Mouse (Mus musculus): ENCODE data around the gene Trpm3. TPM values are rescaled to one million over a fixed set of nuclear protein-coding genes. Genes with fewer than 3 reads are reported as not detected.

Gene Trpm3
- polyA plus RNA-seq, 1 experiment = 0.08 TPM

- TF ChIP-seq CTCF (IDR thresholded peaks at IDR 0.05; ENCODE audit: extremely low read depth, insufficient read depth, insufficient read length, insufficient replicate concordance) = no peak
- no peak for TF ChIP-seq POLR2A (IDR thresholded peaks at IDR 0.05; ENCODE audit: low read depth, low read length)
- H3K4me3 ChIP-seq (ENCODE audit: extremely low read depth, insufficient read depth, insufficient read length) = no peak overlapping the region
- H3K27ac ChIP-seq (ENCODE audit: insufficient read depth, low read length) = no peak overlapping the region
- no peaks in the 10 kb centered on the region for H3K36me3 ChIP-seq (ENCODE audit: control insufficient read depth, insufficient read depth, low read length)
- no peak for DNase-seq (ENCODE audit: low read depth in 1 of 2, low spot score in 2 of 2)
- no peaks in the 10 kb centered on the region; the same call in 1 of the 2 replicates for H3K27me3 ChIP-seq (ENCODE audit: control insufficient read depth, insufficient read depth, low read length)
- no peaks in the 10 kb centered on the region for H3K4me1 ChIP-seq (ENCODE audit: control insufficient read depth, insufficient read depth, insufficient read length)
- 56% methylated on average over 1 of the region's 1 CpGs for WGBS
These were observed 840.3 kb downstream of the Trpm3 start for GRCm38 (mm10) chr19:22979191-22979590.

DNA sequence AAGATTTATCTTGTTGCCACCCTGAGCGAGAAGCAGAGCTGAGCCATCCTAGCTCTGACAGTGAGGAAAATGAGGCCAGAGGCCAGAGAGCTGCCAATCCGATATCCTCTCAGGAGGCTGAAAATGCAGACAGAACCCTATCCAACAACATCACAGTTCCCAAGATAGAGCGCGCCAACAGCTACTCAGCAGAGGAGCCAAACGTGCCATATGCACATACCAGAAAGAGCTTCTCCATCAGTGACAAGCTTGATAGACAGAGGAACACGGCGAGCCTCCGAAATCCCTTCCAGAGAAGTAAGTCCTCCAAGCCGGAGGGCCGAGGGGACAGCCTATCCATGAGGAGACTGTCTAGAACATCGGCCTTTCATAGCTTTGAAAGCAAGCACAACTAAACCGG lies 849.1 kb downstream of the Trpm3 start:
- Histone ChIP-seq H3K27ac (ENCODE audit: insufficient read depth, low read length) (no peak overlapping the region), H3K27me3 (ENCODE audit: control insufficient read depth, insufficient read depth, low read length) (no peaks in the 10 kb centered on the region), H3K4me1 (ENCODE audit: control insufficient read depth, insufficient read depth, insufficient read length) (no peaks in the 10 kb centered on the region), H3K36me3 (ENCODE audit: control insufficient read depth, insufficient read depth, low read length) (no peaks in the 10 kb centered on the region), H3K4me3 (ENCODE audit: extremely low read depth, insufficient read depth, insufficient read length) (no peak overlapping the region)
- no peak for DNase-seq (ENCODE audit: low read depth in 1 of 2, low spot score in 2 of 2)
- TF ChIP-seq POLR2A (IDR thresholded peaks at IDR 0.05; ENCODE audit: low read depth, low read length) (no peak), CTCF (IDR thresholded peaks at IDR 0.05; ENCODE audit: extremely low read depth, insufficient read depth, insufficient read length, insufficient replicate concordance) (no peak)
- 95% methylated on average over 12 of the region's 12 CpGs for WGBS

DNA sequence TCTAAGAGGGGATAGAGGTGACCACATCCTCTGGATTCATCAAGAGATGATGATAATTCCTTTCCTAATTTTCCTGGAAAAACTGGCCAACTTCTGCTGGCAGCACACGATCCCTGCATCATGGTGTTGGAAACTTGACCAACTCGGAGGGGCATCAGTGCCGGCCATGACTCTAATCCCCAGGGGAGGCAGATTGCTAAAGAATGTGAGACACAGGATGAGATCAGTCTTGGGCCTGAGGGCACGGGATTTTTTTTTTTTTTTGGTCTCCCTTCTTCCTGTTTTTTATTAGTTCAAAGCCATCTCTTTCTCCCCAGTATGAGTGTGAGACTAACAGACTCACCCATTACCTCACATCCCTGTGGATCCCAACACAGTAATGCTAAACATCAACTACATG lies 855.1 kb downstream of the Trpm3 start:
- no peak overlapping the region for H3K27ac ChIP-seq (ENCODE audit: insufficient read depth, low read length)
- TF ChIP-seq POLR2A (IDR thresholded peaks at IDR 0.05; ENCODE audit: low read depth, low read length) (no peak), CTCF (IDR thresholded peaks at IDR 0.05; ENCODE audit: extremely low read depth, insufficient read depth, insufficient read length, insufficient replicate concordance) (no peak)
- H3K4me1 ChIP-seq (ENCODE audit: control insufficient read depth, insufficient read depth, insufficient read length) = no peaks in the 10 kb centered on the region
- no peak for DNase-seq (ENCODE audit: low read depth in 1 of 2, low spot score in 2 of 2)
- no peaks in the 10 kb centered on the region for H3K27me3 ChIP-seq (ENCODE audit: control insufficient read depth, insufficient read depth, low read length)
- no peak overlapping the region for H3K4me3 ChIP-seq (ENCODE audit: extremely low read depth, insufficient read depth, insufficient read length)
- no peaks in the 10 kb centered on the region for H3K36me3 ChIP-seq (ENCODE audit: control insufficient read depth, insufficient read depth, low read length)
- WGBS = 66% methylated on average over 4 of the region's 4 CpGs

DNA sequence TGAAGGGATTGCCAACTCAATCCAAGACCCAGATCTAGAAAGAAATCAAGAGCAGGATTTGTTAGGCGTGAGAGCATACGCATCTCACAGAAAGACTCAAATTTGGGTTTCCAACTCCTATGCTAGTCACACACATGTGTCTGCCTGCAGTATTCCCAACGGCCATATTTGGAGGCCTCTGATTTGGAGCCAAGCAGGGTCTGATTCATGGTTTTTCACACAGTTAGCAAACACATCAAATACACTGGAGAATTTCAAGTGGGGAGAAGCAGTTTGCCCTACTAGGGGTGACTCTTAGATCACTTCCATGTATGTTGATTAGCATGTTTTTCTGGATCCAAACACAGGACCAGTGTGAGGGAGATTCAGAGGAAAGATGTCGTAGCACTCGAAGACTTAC lies 855.7 kb downstream of the Trpm3 start:
- WGBS = 92% methylated on average over 5 of the region's 5 CpGs
- Histone ChIP-seq H3K27ac (ENCODE audit: insufficient read depth, low read length) (no peak overlapping the region), H3K4me3 (ENCODE audit: extremely low read depth, insufficient read depth, insufficient read length) (no peak overlapping the region), H3K4me1 (ENCODE audit: control insufficient read depth, insufficient read depth, insufficient read length) (no peaks in the 10 kb centered on the region), H3K36me3 (ENCODE audit: control insufficient read depth, insufficient read depth, low read length) (no peaks in the 10 kb centered on the region), H3K27me3 (ENCODE audit: control insufficient read depth, insufficient read depth, low read length) (no peaks in the 10 kb centered on the region)
- TF ChIP-seq CTCF (IDR thresholded peaks at IDR 0.05; ENCODE audit: extremely low read depth, insufficient read depth, insufficient read length, insufficient replicate concordance) = no peak
- no peak for DNase-seq (ENCODE audit: low read depth in 1 of 2, low spot score in 2 of 2)

- no peak for TF ChIP-seq POLR2A (IDR thresholded peaks at IDR 0.05; ENCODE audit: low read depth, low read length)
- no peak for TF ChIP-seq CTCF (IDR thresholded peaks at IDR 0.05; ENCODE audit: extremely low read depth, insufficient read depth, insufficient read length, insufficient replicate concordance)
- Histone ChIP-seq H3K4me3 (ENCODE audit: extremely low read depth, insufficient read depth, insufficient read length) (no peak overlapping the region), H3K4me1 (ENCODE audit: control insufficient read depth, insufficient read depth, insufficient read length) (no peaks in the 10 kb centered on the region), H3K36me3 (ENCODE audit: control insufficient read depth, insufficient read depth, low read length) (no peaks in the 10 kb centered on the region), H3K27ac (ENCODE audit: insufficient read depth, low read length) (no peak overlapping the region), H3K27me3 (ENCODE audit: control insufficient read depth, insufficient read depth, low read length) (no peaks in the 10 kb centered on the region)
- no peak for DNase-seq (ENCODE audit: low read depth in 1 of 2, low spot score in 2 of 2)
- 91% methylated on average over 1 of the region's 1 CpGs for WGBS
These were observed 861.4 kb downstream of the Trpm3 start for GRCm38 (mm10) chr19:23000293-23000692.

GRCm38 (mm10) chr19:23003861-23004260 lies 865.0 kb downstream of the Trpm3 start:
- Histone ChIP-seq H3K4me1 (ENCODE audit: control insufficient read depth, insufficient read depth, insufficient read length) (no peaks in the 10 kb centered on the region), H3K27ac (ENCODE audit: insufficient read depth, low read length) (no peak overlapping the region), H3K4me3 (ENCODE audit: extremely low read depth, insufficient read depth, insufficient read length) (no peak overlapping the region), H3K27me3 (ENCODE audit: control insufficient read depth, insufficient read depth, low read length) (no peaks in the 10 kb centered on the region), H3K36me3 (ENCODE audit: control insufficient read depth, insufficient read depth, low read length) (no peaks in the 10 kb centered on the region)
- TF ChIP-seq CTCF (IDR thresholded peaks at IDR 0.05; ENCODE audit: extremely low read depth, insufficient read depth, insufficient read length, insufficient replicate concordance) = no peak
- TF ChIP-seq POLR2A (IDR thresholded peaks at IDR 0.05; ENCODE audit: low read depth, low read length) = no peak
- DNase-seq (ENCODE audit: low read depth in 1 of 2, low spot score in 2 of 2) = no peak
- 70% methylated on average over 8 of the region's 8 CpGs for WGBS

DNA sequence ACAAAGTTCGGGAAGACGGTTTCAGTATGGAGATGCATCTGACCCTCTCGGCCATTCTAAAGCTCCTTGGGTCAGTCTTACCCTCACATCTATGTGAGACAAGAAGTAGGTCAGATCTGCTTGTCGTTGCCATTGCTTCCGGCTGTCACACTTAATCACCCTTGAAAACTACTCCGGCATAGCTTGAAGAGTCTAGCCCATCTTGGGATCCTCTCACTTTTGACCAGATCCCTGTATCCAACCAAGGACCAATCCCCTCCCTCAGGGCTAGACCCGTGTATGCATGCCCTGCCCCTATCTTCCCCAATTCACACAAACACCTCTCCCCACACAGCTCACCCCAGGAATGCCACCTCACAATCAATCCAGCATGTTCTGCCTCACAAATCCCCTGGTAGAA lies 867.0 kb downstream of the Trpm3 start:
- TF ChIP-seq POLR2A (IDR thresholded peaks at IDR 0.05; ENCODE audit: low read depth, low read length) (no peak), CTCF (IDR thresholded peaks at IDR 0.05; ENCODE audit: extremely low read depth, insufficient read depth, insufficient read length, insufficient replicate concordance) (no peak)
- no peaks in the 10 kb centered on the region for H3K27me3 ChIP-seq (ENCODE audit: control insufficient read depth, insufficient read depth, low read length)
- DNase-seq (ENCODE audit: low read depth in 1 of 2, low spot score in 2 of 2) = no peak
- WGBS = 89% methylated on average over 7 of the region's 7 CpGs
- H3K36me3 ChIP-seq (ENCODE audit: control insufficient read depth, insufficient read depth, low read length) = no peaks in the 10 kb centered on the region
- H3K4me1 ChIP-seq (ENCODE audit: control insufficient read depth, insufficient read depth, insufficient read length) = no peaks in the 10 kb centered on the region
- no peak overlapping the region for H3K4me3 ChIP-seq (ENCODE audit: extremely low read depth, insufficient read depth, insufficient read length)
- H3K27ac ChIP-seq (ENCODE audit: insufficient read depth, low read length) = no peak overlapping the region

Measured in spleen, adult 2 months (tissue).